Mouse (Mus musculus): ENCODE measurements at regions not wholly inside any gene's neighbourhood (a gene's known extent, or its start where the extent isn't known, plus 50 kb on each side); places are given as distances from the start of the nearest gene placed in this dataset.

- TF ChIP-seq CTCF (IDR thresholded peaks at IDR 0.05; ENCODE audit: borderline replicate concordance, extremely low read depth, insufficient read depth, insufficient read length) (no peak), POLR2A (IDR thresholded peaks at IDR 0.05; ENCODE audit: borderline replicate concordance, extremely low read depth, insufficient read depth, insufficient read length, poor library complexity, severe bottlenecking) (no peak)
These were observed 674.4 kb downstream of the Kcna4 start for GRCm38 (mm10) chr2:107964841-107965240.
